Mouse (Mus musculus) heart, adult 2 months (tissue): ENCODE measurements around the gene Sf3b6. TPM values are rescaled to one million over a fixed set of nuclear protein-coding genes. Genes with fewer than 3 reads are reported as not detected.

Source experiments
- DNase-seq, 2 experiments: peaks; one replicate each; pipeline ENCODE4 v3.0.0; 2021
- H3K27ac ChIP-seq: fragments of 200-600 bp; 2 replicates; pipeline ENCODE4 v1.8.1; 2022
- H3K27me3 ChIP-seq: fragments of 200-500 bp; 2 replicates; pipeline ENCODE4 v1.6.1; 2012; ENCODE audit warnings: mild to moderate bottlenecking, low read length, inconsistent platforms, mixed read lengths; ENCODE audit not compliant: control insufficient read depth, insufficient read depth
- H3K36me3 ChIP-seq: fragments of 200-500 bp; 2 replicates; pipeline ENCODE4 v1.6.1; 2012; ENCODE audit warnings: low read length, inconsistent platforms; ENCODE audit not compliant: control insufficient read depth, insufficient read depth
- H3K4me1 ChIP-seq: fragments of 200-500 bp; 2 replicates; pipeline ENCODE4 v1.6.1; 2011; ENCODE audit warnings: low read length; ENCODE audit not compliant: control insufficient read depth, insufficient read depth
- H3K4me3 ChIP-seq: fragments of 200-600 bp; 2 replicates; pipeline ENCODE4 v1.8.1; 2022
- H3K79me2 ChIP-seq: fragments of 200-500 bp; replicated peaks from 2 replicates; pipeline ENCODE4 v1.6.1; 2012; ENCODE audit warnings: mild to moderate bottlenecking, inconsistent platforms, low read length, moderate library complexity, mixed read lengths; ENCODE audit not compliant: control insufficient read depth, insufficient read depth
- H3K9ac ChIP-seq: fragments of 200-500 bp; 2 replicates; pipeline ENCODE4 v1.6.1; 2012; ENCODE audit warnings: low read depth, mild to moderate bottlenecking, control low read depth, inconsistent platforms, low read length, mixed read lengths
- CTCF ChIP-seq: fragments of 200-600 bp; IDR thresholded peaks from 2 replicates; pipeline ENCODE4 v1.8.1; 2022; ENCODE audit warnings: antibody characterized with exemption, mild to moderate bottlenecking, moderate library complexity
- EP300 ChIP-seq: fragments of 200-500 bp; IDR thresholded peaks from 2 replicates; pipeline ENCODE4 v1.6.1; 2011; ENCODE audit warnings: low read depth, low read length, control low read depth; ENCODE audit not compliant: insufficient read depth
- POLR2A ChIP-seq: fragments of 200-500 bp; IDR thresholded peaks from 2 replicates; pipeline ENCODE4 v1.6.1; 2011; ENCODE audit warnings: mild to moderate bottlenecking, low read depth, low read length, control low read depth; ENCODE audit not compliant: insufficient read depth
- WGBS: fragments of 180-500 bp; shearing (Covaris S2); methylation state at CpG from one replicate; pipeline ENCODE4 v1.1.7; 2018; 5-methylcytosine and 5-hydroxymethylcytosine counted together
- intact Hi-C: fragments of 180-260 bp; cut with DNase I; formaldehyde crosslinking; loops from one replicate; pipeline ENCODE4 v1.15.1; 2025
- polyA plus RNA-seq: library from polyadenylated mRNA; depleted of rRNA; stranded (reverse); fragments of >200 nt; gene quantifications from 2 replicates; pipeline ENCODE4 v1.2.3, GENCODE M21; 2012
- total RNA-seq, 2 experiments: library from RNA; stranded (reverse); gene quantifications; 2 replicates each; pipeline ENCODE4 v1.2.3; 2021

Sf3b6 gene
- total and polyA plus RNA-seq, 3 experiments = 31.5 to 42.8 (median 42.0) TPM

DNA sequence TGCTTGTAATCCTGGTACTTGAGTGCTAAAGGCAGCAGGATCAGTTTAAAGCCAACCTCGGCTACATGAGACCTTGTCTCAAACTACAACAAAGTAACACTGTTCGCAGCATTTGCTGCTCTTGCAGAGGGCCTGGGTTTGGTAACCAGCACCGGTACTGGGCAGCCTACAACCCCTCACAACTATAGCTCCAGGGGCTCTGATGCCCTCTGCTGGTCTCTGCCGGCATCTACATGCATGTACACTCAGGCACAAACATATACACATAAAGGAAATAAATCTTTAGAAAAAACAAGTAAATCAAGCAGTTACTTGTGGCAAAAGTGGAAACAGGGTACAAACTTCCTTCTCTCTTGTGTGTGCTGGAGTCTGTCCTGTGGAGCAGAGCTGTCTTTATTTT lies 45.3 kb downstream of the Sf3b6 start:
- Histone ChIP-seq H3K27me3 (no peaks in the 10 kb centered on the region), H3K4me1 (peaks cover 2% of the 10 kb centered on the region), H3K79me2 (no peaks in the 10 kb centered on the region), H3K9ac (no peak overlapping the region), H3K36me3 (no peaks in the 10 kb centered on the region), H3K4me3 (no peak overlapping the region), H3K27ac (no peak overlapping the region)
- WGBS = 87% methylated on average over 4 of the region's 4 CpGs
- TF ChIP-seq EP300 = no peak
- peak; percentile 53 for TF ChIP-seq CTCF
- intact Hi-C loops = no loop called here
- no peak for DNase-seq

DNA sequence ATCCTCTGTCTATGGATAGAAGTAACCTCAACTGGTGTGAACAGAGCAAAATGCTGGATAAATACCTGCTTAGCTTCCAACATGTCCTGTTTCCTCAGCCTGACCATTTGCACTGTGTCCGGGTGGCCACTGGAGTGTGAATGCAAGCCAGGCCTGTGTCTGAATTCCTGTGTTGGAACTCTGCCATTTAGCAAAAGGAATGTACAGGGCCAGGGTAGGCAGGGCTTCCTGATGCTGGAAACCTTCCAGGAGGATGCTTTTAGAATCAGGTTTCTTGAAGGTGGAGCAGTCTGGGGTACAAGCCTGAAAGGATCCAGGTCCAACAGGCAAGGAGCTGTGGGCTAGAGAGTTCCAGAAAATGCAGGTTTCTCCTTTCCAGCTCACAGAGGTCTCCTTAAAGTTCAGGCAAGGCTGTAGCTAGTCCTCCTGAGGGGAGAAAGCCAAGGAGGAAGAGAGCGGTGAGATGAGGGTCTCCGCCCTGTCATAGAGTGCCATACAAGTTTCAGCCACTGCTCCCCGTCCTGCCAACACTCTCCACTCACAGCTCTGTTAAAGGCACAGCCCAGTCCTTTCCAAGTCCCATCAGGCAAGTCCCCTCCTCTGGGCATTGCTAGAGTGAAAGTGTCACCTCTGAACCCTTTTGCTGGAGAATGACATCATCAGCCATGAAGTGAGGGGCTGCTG lies 46.5 kb downstream of the Sf3b6 start:
- H3K27me3 ChIP-seq = no peaks in the 10 kb centered on the region
- H3K79me2 ChIP-seq = no peaks in the 10 kb centered on the region
- TF ChIP-seq CTCF (peak; percentile 19; the same call in 1 of the 2 replicates), POLR2A (no peak)
- intact Hi-C loops = no loop called here
- no peaks in the 10 kb centered on the region for H3K36me3 ChIP-seq
- WGBS = 40% methylated on average over 4 of the region's 4 CpGs
- H3K27ac ChIP-seq = no peak overlapping the region
- peaks cover 2% of the 10 kb centered on the region for H3K4me1 ChIP-seq
- peak in 1 of 2 experiments; percentile 18 for DNase-seq
- no peak overlapping the region for H3K4me3 ChIP-seq
- H3K9ac ChIP-seq = no peak overlapping the region

DNA sequence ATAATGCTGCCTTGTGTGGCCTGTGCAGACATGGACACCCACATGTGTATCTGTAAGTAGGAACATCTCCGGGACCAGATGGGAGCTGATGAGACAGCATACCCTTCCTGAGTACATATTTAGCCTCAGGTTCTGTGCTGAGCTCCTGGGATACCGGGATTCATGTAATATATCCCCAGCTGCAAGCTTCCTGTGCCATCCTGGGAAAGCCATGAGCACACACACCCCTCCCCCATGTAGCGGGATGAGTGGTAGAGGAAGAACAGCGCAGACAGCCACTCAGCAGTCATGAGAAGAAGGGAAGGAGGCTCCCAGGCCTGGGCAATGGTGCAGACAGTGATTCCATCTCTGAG lies 47.0 kb downstream of the Sf3b6 start:
- no peak for DNase-seq
- 51% methylated on average over 4 of the region's 4 CpGs for WGBS
- no peak overlapping the region for H3K9ac ChIP-seq
- no peaks in the 10 kb centered on the region for H3K27me3 ChIP-seq
- H3K27ac ChIP-seq = no peak overlapping the region
- TF ChIP-seq POLR2A (no peak), EP300 (no peak), CTCF (no peak)
- intact Hi-C loops = no loop called here
- no peaks in the 10 kb centered on the region for H3K36me3 ChIP-seq
- peaks cover 2% of the 10 kb centered on the region for H3K4me1 ChIP-seq
- H3K4me3 ChIP-seq = no peak overlapping the region
- no peaks in the 10 kb centered on the region for H3K79me2 ChIP-seq

DNA sequence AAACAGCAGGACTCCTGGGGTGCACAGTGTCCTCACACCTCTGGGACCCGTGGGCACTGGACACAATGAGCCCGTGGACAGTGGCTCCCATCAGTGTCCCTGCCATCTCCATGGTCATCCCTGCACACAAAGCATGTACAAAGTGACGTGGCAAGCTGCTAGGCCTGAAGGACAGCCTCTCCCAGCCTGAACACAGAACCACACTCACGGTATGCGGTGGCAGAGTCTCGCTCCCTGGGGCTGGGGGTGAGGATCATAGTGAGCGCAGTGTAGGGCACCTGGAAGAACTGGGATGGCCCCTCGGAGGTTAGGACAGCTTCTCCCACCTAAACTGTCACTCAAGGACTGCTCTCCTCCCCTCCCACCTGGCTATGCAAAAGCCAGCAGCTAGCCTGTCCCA lies 51.6 kb downstream of the Sf3b6 start:
- Histone ChIP-seq H3K9ac (no peak overlapping the region), H3K4me3 (no peak overlapping the region), H3K27me3 (no peaks in the 10 kb centered on the region), H3K4me1 (peaks cover under 1% of the 10 kb centered on the region; the same call in 1 of the 2 replicates), H3K27ac (no peak overlapping the region), H3K36me3 (no peaks in the 10 kb centered on the region), H3K79me2 (no peaks in the 10 kb centered on the region)
- 85% methylated on average over 8 of the region's 8 CpGs for WGBS
- no peak for TF ChIP-seq POLR2A
- no peak for TF ChIP-seq EP300
- no peak for TF ChIP-seq CTCF
- intact Hi-C loops = no loop called here
- DNase-seq = no peak

DNA sequence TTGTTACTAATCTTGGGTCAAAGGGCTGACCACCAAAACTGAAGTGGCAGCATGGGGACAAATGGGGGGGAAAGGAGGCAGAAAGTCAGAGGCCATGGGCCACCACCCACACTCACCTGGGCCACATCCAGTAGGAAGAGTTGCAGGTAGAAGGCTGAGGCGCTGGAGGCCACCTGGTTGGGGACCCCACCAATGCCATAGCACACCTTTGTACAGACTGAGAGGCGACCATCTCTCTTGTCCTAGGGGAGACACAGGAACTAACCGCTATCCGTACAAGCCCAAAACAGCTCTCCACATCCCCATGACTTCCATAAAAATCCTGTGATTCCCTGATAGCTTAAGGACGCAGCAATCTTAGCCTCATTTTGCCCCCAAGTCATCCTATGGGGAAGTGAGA lies 53.9 kb downstream of the Sf3b6 start:
- Histone ChIP-seq H3K9ac (no peak overlapping the region), H3K79me2 (no peaks in the 10 kb centered on the region), H3K4me1 (peaks cover 3% of the 10 kb centered on the region), H3K27me3 (no peaks in the 10 kb centered on the region), H3K27ac (no peak overlapping the region), H3K4me3 (no peak overlapping the region), H3K36me3 (no peaks in the 10 kb centered on the region)
- WGBS = 94% methylated on average over 5 of the region's 5 CpGs
- DNase-seq = no peak
- intact Hi-C loops = no loop called here
- TF ChIP-seq EP300 (no peak), POLR2A (no peak), CTCF (no peak)

DNA sequence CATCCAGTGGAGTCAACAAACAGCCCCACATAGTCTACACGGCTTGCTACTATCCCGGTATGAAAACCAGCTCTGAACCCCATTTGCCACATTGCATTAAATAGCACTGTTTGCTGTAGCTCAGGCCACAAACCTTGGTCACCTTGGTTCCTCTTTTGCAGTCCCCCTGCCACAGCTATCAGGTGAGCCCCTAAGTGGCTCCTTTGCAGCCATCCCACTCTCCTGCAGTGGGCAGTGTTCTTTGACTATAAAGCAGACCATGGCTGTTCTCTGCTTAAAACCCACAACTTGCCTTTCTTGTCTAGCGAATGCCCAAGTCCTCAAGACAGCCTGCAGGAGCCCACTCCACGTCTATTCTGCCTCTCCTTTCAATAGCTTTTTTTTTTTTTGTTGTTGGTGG lies 54.9 kb downstream of the Sf3b6 start:
- 60% methylated on average over 4 of the region's 4 CpGs for WGBS

More for the DNA sequence above, 54.9 kb downstream of the Sf3b6 start:
- Histone ChIP-seq H3K36me3 (no peaks in the 10 kb centered on the region), H3K27ac (no peak overlapping the region), H3K79me2 (no peaks in the 10 kb centered on the region), H3K4me1 (peaks cover 3% of the 10 kb centered on the region), H3K27me3 (no peaks in the 10 kb centered on the region), H3K9ac (no peak overlapping the region), H3K4me3 (no peak overlapping the region)
- intact Hi-C loops = no loop called here
- no peak for TF ChIP-seq EP300
- no peak for TF ChIP-seq CTCF
- no peak for TF ChIP-seq POLR2A
- DNase-seq = no peak
